Mouse (Mus musculus): ENCODE results near the gene Ascl5. TPM values are rescaled to one million over a fixed set of nuclear protein-coding genes. Genes with fewer than 3 reads are reported as not detected.

The Ascl5 gene
- not detected for total RNA-seq (2021)
- long read RNA-seq, experiment 1, result 0 reads
- long read RNA-seq, experiment 2, result 0 reads

DNA sequence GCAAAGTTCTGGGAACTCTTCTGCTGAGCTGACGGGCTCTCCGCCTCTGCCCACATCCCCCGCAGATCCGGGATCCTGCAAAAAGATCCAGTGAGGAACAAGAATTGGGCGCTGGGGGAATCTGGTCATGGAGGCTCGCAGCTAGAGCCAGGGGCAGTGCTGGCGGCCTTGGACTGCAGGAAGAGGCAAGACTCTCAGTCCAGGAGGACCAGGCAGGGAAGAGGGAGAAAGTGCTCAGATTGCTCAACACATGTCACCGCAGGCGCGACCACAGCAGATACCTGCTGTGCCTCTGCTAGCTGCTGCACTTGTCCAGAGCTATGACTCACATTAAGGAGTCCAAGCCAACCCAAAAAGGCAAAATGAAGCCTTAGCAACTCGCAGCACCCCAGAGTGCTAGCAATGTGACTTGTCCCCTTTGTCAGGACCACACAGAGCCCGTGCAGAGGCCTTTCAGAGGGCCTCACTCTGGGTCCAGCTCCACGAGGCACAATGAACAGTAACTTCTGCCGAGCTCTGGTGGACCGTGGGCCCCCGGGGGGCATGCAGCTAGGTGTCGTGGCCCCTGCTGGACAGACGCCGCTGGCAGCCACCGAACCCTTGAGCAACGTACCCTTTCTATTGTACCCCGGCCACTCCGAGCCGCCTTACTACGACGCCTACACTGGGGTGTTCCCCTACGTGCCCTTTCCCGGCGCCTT lies at the start of gene Ascl5:
TSS of gene Ascl5 (plus strand) at position 493 of the 701 bp plus-strand sequence.
- DNase-seq, result peak; percentile 5

DNA sequence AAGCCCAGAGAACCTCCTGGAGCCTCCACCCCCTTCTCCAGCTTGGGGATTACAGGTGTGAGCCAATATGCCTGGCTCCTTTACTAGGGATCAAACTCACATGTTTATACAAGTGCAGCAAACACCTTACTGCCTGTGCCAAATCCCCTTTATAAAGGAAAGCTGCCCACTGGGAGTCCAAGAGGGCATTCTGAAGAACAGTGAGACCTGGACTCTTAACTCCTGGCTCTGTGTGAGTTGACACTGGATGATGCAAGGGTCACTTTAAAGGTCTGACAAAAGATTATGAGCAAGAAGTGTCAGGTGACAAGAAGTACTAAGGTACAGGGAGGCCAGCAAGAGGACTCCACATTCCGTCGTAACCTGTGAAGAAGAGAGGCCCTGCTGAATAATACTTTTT lies 49.2 kb upstream of the Ascl5 start:
- DNase-seq, result no peak

DNA sequence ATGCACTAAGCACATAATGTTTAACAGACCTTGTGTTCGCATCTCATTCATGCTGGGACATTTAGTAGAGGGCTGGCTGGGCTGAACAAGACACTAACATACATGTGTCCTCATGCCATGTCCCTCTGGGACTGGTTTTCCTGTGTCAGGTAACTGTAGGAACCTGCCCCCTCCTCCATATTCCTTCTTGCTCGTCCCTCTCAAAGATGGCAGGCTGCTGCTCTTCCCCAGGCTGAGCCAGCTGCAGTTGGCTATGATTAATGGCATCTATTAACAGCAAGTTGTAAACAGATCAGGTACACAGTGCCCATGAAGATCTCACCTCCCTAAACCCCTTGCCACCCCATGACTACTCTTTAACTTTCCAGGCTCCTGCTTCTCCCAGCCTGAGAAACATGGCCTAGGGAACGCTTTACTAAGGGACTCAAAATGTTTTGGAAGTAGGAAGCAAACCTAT lies 44.3 kb upstream of the Ascl5 start, which contains the start of gene Igfn1:
TSS of gene Igfn1 (minus strand) at position 51 of the 457 bp plus-strand sequence.
- no peak for DNase-seq

DNA sequence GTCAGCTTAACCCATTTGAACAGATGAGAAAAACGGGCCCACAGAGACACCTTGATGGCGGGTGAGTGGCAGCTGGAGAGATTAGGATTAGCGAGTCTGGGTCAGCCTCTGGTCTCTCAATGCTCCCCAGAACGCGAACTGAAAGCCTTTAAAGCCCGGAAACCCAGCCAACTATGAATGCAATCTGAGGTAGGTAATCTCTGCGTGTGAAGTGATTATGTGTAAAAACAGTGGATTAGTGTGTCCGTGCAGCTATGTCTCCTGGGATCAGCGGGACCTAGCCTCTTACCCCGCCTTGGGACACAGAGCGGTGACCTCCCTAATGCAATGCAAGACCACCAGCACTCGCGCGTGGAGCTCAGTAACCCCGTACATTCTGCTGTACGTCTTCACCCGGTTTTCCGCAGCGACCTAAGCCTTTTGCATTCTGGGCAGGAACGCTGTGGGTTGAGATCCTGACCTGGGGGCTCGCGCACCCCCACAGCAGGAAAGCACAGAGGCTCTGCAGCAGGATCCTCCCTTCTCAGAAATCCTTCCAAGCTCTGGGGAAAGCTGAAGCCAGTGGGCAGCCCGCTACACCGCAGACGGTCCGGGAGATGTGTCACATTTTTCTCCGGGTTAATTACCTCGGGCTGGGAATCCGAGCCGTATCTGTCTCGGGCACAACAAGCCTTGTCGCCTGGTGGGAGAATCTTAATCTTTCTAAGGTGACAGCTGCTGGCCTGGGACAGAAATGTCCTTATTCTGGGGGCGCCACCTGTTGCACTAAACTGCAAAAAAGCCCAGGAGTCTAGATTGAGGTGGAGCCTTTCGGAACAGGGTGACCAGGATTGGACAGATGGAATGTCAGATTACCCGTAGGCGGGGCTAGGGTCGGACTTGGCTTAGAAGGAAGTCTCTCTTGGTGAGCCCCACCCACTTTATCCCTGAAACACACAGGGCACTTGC lies 43.1 kb upstream of the Ascl5 start, which contains the start of gene Tmem9:
TSS of gene Tmem9 (plus strand) at position 940 of the 948 bp plus-strand sequence.
- peak; percentile 88 for DNase-seq

DNA sequence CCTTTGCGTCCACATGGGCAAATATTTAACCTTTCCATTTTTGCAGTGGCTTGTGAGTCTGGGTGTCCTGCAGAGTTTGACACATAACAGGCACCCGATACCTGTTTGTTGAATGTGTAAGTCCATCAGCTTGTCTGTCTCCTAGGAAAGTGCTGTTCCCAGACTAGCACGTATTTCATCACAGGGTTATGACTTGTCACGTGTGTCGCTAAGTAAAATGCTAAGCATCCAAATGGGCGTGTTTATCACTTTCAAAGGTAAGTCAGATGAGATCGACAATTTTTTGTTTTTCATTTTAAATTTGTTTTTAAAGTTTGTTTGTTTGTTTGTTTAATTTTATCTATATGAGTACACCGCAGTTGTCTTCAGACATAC lies 42.5 kb upstream of the Ascl5 start:
- no peak for DNase-seq

DNA sequence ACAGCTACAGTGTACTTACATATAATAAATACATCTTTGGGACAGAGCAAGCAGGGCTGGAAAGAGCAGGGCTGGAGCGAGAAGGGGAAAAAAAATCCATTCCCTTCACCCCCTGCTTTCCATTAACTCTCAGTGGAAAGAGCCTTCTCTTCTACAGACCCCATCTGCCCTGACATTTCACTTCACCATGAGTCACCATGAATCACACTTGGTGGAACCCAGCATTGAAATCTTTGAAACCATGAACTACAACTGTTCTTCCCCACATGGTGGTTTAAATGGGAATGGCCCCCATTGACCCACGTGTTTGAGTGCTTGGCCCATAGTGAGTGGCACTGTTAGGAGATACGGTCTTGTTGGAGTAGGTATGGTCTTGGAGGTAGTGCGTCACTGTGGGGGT lies 40.4 kb upstream of the Ascl5 start:
- no peak for DNase-seq

DNA sequence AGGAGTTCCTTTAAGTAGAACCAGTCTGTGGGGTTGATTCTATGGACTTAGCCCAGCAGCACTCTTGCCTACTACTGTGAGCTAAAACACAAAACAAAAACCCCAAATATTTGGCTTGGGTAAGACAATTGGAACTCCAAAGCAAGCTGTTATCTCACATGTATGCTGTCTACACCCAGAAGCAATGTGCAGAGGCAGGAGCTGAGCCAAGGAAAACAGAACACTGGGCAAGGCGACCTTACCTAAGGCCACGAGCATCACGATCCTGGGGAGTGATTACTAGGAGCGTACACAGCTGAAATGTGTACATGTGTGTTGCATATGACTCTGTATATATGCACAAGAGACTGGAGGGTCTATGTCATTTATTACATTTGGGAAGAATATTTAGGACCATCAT lies 37.1 kb upstream of the Ascl5 start:
- DNase-seq, result no peak

DNA sequence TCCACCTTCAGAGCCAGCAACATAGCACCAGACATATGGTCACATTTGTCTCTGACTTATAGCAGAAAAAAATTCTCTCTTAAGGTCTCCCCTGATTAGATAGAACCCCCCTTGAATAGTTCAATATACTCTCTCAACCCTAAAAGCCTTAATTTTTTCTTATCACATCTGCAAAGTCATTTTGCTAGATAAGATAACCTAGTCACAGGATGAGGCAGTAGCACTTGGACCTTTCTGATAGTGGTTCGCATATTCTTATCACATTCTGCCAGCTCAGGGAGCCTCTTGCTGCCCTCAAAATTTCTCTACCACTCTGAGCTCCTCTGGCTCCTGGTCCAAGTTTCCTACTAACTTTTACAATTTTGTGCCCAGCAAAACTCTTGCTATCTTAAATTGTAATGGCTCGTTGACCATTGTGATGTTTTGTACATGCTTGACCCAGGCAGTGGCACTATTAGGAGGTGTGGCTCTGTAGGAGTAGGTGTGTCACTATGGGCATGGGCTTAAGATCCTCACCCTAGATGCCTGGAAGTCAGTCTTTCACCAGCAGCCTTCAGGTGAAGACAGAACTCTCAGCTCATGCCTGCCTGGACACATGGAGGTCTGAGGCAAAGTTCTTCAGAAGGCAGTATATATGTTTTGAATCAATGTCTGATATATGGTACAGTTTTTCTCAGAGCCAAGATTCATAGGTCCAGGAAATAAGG lies 35.7 kb upstream of the Ascl5 start:
- no peak for DNase-seq

DNA sequence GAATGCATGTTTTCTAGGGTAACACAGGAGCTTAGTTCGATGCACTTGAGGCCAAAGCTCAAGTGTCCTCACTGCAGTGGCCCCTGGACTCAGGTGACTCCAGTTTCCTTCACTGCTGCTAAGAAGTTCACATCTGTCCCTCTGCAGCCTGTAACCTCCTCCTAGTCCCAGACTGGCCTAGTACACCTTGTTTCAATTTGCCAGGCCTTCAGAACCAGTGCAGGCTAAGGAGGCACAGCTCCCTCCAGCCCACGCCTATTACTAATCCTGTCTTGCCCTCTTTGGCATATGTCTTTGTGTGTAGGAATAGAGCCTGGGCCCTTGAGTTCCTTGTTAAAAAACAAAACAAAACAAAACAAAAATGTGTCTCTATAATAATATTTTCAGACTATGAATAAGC lies 33.3 kb upstream of the Ascl5 start:
- DNase-seq, result no peak

DNA sequence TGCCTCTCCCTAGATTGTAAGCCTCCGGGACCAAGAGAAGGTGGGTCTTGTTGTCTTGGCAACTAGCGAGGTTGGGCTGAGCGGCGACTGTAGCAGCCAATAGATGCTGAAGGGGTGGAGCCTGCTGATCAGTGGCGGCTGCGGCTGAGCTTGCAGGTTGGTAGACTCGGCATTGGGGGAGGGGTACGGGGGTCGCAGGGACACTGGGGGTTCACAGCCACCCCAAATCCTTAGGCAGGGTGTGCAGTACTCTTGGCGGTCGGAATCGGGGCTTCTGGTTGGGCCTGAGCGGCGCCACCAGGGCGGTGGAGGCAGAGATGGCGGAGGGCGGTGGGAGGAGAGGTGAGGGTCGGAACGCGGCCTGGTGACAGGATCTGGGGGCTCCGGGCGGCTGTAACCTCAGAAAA lies 32.7 kb upstream of the Ascl5 start:
- peak; percentile 94 for DNase-seq

DNA sequence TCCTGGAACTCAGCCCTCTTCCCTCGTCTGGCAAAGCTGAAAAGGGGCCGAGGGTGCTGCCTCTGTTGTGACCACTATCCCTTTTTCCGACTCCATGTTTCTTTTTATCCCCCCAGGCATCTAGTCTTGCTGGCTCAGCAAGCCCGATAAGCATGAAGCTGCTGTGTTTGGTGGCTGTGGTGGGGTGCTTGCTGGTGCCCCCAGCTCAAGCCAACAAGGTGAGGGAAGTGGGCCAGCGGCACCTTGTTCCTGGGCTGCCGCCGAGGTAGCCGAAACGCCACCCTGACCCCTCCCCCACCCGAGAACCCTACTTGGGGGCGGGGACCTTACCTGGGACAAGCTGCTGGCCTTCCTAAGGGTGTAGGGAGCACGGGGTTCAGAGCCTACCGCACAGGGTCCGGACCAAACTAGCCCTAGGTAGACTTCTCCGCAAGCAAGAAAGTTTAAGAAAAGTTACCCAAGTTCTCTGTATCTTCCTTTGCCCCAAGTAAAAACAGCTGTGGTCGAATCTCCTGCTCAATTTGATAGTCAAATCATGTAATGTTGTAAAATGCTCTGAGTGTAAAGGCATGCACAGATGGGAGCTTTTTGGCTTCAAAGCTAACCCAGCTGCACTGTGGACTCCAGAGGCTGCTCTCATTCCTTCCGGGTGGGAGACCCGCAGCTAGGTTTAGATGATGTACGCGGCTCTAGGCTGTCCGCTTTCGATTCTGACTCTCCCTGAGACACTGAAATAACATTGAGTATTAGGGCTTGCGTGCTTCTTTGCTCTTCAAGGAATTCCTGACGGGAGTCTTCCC lies 32.0 kb upstream of the Ascl5 start:
- peak; percentile 32 for DNase-seq

DNA sequence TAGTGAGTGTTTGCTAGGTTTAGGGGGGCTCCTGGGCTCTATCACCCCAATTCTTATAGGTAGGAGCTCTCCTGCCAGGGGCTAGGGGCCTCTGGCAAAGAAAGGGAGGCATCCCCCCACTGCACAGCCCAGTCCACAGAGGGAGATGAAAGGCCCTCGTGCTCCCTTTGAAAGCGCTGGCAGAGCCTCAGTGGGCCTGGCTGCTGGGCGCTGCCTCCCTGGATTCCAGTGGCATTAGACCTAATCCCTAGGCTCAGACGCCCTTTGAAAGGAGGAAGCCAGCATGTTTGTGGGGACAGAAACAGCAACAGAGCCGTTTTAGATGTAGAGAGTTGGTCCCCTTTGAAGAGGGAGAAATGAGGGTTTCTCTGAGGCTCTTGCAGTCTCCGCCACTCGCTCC lies 20.4 kb upstream of the Ascl5 start:
- no peak for DNase-seq

DNA sequence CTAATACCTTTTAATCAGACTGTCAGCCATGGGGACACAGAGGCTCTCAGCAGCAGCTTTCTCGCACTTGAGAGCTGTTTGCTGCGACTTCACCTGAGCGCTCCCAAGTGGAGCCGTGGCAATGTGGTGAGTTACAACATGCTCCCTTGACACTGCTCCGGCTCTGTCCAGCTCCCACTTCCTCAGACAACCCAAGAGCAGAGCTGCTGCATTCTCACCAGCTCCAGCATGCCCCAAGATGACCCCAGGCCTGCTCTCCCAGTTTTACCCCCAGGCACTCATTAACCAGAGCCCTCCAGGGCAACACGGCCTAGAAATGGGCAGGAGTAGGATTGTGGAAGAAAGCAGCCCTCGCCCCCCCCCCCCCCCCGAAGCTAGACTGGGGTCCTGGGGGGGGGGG lies 18.9 kb upstream of the Ascl5 start:
- no peak for DNase-seq

DNA sequence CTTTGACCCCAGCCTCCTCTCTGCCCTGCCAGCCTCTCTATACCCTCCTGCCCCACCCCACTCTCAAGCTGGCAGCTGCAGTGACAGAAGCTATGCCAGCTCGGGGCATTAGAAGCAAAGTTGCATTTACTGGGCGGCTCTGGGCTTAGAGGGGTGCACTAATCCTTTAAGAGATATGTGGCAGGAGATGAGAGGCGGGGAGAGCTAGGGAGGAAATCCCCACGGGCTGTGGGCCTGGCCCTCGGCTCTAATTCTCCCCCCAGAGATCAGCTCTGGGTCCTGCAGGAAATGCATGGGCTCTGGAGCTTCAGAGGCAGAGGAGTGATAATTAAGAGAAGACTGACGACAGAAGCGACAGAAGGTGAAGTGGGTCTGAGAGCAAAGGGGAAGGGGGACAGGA lies 17.6 kb upstream of the Ascl5 start:
- no peak for DNase-seq

DNA sequence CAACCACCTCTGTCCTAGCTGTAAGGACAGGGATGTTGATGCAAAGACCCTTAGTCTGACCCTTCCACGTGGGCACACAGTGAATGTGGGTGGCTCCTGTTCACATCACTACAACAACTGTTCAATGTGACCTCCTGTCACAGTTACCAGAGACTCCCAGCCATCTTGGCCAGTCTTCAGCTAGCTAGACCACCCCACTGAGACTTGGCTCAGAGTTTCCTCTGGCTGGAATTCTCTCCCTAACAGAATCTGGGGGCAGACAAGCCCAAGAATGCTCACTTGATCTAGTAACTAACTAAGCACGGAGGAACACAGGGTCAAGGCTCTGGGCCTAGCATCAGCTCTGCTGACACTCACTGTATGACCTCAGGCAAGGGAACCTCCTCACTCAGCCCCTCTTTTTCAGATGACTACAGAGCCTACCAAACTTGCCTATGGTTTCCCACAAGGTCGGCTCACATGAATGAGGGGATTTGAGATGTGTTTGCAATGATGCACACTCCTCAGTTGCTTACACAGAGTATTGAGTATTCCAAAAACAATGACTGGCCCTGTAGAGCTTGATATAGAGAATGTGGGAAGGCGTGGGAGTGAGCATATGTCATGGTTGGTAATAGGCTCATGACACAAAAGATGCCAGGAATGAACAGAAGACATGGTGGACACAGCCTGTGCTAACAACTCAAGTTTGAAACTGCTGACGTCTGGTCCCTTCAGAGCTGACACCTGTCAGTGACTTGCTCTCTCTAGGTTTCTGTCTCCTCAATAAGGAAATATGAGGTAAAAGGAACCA lies 11.7 kb upstream of the Ascl5 start:
- no peak for DNase-seq

DNA sequence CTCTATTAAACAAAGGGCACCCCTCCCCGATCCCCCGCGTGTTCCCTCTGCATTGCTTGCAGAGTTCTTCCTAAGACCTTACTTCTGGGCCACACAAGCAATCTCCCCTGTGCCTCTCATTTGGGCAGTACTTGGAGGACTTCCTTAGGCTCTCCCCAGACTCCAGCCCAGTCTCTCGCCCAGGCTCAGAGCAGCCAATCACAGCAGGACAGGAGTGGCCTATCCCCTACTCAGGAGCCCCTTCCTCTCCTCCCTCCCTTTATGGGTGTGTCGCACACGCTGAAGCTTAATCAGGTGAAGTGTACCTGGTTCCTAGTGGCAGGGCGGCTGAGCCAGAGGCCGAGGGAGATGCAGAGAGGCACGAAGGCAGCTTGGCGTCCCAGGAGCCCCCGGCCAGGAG lies 10.2 kb upstream of the Ascl5 start:
- no peak for DNase-seq

DNA sequence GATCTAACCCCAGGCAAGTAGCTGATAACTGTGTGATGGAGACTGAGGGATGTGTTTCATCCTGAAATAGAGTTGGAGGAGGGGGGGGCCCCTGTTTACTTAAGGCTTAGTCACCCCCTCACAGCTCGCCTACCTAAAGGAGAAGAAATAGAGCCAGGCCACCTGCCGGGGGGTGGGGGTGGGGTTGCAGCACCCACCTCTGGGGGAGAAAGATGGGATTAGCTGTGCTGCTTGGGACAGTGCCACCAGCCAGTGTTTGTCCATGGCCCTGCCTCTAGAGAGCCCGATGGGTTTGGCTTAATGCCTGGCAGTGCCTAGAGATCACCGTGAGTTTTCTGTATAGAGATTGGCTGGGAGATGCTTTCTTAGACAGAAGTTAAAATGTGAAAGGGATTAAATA lies 9.7 kb upstream of the Ascl5 start:
- no peak for DNase-seq

DNA sequence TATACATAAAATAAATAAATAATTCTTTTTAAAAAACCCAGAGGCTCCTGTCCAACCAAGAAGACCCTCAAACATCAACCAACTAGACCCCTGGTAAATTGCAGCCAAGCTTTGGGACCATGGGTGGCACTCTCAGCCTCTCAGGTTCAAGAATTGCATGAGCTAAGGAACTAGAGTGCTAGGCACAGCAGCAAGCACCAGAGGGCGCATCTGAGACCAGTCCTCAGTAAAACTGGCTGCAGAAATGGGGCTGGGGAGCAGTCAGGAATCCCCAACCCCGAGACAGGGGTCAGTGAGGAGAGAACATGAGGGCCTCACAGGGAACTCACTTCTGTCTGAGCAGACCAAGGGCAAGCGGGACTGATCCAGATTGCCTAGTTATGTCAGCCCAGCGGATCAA lies 4.8 kb upstream of the Ascl5 start:
- peak; percentile 64 for DNase-seq

DNA sequence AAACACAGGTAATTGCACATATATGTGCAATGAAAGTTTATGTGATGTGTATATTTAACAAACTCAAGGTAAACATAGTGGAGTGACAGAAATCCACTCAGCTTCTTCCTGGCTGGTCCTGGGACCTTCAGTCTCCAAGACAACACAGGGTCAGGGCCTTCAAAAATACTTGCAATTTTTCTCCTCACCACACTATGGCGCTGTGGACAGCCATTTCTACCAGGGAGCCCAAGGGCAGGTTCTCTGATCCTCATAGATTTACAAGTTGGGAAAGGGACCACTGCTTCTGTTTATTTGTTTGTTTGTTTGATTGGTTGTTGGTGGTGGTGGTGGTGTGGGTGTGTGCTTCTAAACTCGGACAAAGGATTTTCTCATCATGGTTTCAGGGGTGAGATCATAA lies 3.2 kb upstream of the Ascl5 start:
- DNase-seq, result peak; percentile 33

DNA sequence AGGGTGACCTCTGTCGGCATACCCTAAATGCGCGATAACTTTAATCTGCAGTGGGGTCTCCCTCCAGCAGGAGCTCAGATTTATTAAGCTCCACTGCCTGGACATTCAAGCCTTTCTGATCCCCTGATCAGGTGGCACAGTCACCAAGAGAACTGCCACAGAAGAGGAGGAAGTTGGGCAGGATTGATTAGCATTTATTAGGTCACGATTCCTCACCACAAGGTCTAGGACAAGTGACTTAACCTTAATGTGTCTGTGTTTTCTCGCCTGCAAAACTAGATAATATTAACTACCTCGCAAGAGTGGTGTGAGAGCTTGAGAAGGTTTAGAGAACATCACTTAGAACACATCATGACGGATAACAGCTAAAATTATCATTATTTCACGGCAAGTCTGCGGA lies 2.7 kb upstream of the Ascl5 start:
- no peak for DNase-seq

DNA sequence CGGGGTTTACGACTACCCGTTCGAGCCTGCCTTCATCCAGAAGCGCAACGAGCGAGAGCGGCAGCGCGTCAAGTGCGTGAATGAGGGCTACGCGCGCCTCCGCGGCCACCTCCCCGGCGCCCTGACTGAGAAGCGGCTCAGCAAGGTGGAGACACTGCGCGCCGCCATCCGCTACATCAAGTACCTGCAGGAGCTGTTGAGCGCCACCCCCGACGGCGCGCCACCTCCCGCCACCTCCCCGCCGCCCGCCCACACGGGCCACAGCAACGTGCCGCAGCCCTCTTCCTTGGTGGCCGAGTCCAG lies 360 bp downstream of the Ascl5 start:
- DNase-seq, result peak; percentile 21

Measured in adrenal gland, postnatal 10 days (tissue).